Mouse (Mus musculus): ENCODE results near the gene Fryl. TPM values are rescaled to one million over a fixed set of nuclear protein-coding genes. Genes with fewer than 3 reads are reported as not detected.

Fryl gene
- polyA plus RNA-seq, 1 experiment from 2014 or later, result 30.8 TPM

GRCm38 (mm10) chr5:73156226-73156926 is 100.0 kb downstream of the Fryl start:
- ATAC-seq (ENCODE audit: insufficient number of reproducible peaks, low FRiP score, low TSS enrichment, low read depth), result 0 out of 2 replicates have a peak, but pooled peaks have one; percentile 5
- no peak overlapping the region; the same call in 1 of the 2 replicates for H3K4me3 ChIP-seq (replicated peaks)
- peak overlapping the region; percentile 61 for H3K27ac ChIP-seq (replicated peaks)
- H3K27me3 ChIP-seq, result no peaks in the 10 kb centered on the region
- H3K9me3 ChIP-seq (replicated peaks), result no peaks in the 10 kb centered on the region
- no peak overlapping the region for H3K9ac ChIP-seq
- H3K4me2 ChIP-seq (replicated peaks), result 0 out of 2 replicates have a peak overlapping the region, but pooled peaks have one; percentile 4
- H3K36me3 ChIP-seq, result no peaks in the 10 kb centered on the region
- peaks cover 26% of the 10 kb centered on the region for H3K4me1 ChIP-seq
- 67% methylated on average over 15 of the region's 15 CpGs for WGBS

DNA sequence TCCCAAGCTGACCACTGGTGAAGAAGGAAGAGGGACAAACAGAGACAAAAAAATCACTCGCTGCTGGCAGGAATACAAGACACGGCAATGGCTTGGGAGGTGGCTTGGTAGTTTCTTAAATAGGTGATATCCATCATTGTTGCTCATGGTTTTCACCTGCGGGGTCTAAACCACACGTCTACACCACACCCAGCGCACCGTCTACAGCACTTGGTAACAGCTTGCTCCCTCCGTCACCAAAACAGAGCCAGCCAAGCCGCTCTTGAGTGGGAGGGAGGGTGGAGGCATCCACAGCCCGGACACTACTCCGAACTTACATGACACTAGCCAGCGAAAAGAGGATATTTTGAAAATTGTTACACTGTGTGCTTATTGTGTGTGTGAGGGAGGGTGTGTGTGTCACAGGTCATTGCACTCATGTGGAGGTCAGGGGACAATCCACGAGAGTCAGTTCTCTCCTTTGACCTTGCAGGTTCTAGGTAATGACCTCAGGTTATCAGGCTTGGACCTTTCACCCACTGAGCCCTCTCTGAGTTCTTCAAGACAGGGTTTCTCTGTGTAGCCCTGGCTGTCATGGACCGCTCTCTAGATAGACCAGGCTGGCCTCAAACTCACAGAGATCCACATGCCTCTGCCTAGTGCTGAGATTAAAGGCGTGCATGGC is 102.5 kb downstream of the Fryl start:
- 88% methylated on average over 14 of the region's 14 CpGs for WGBS
- no peak overlapping the region for H3K4me2 ChIP-seq (replicated peaks)

DNA sequence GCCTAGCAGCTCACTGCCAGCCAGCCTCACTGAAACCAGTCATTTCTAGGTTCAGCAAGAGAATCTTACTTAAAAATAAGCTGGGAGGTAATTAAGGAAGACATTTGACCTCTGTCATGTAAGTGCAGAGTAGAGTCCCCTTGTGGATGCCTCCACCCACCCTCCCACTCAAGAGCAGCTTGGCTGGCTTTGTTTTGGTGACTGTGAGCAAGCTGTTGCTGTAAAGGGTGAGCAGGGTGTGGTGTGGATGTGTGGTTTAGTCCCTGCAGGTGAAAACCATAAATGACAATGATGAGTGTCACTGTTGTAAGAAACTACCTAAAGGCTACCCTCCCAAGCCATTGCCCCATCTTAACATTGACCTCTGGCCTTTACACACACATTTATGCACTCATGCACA is 104.2 kb downstream of the Fryl start:
- ATAC-seq (ENCODE audit: insufficient number of reproducible peaks, low FRiP score, low TSS enrichment, low read depth), result no peak
- Histone ChIP-seq H3K9ac (no peak overlapping the region), H3K4me1 (peaks cover 20% of the 10 kb centered on the region), H3K9me3 (replicated peaks) (no peaks in the 10 kb centered on the region), H3K36me3 (peaks cover 2% of the 10 kb centered on the region; the same call in 1 of the 2 replicates), H3K4me3 (replicated peaks) (no peak overlapping the region), H3K4me2 (replicated peaks) (no peak overlapping the region), H3K27me3 (no peaks in the 10 kb centered on the region), H3K27ac (replicated peaks) (no peak overlapping the region)

More for the DNA sequence above, 102.5 kb downstream of the Fryl start:
- Histone ChIP-seq H3K9ac (no peak overlapping the region), H3K4me3 (replicated peaks) (no peak overlapping the region), H3K27me3 (no peaks in the 10 kb centered on the region), H3K9me3 (replicated peaks) (no peaks in the 10 kb centered on the region), H3K4me1 (peaks cover 26% of the 10 kb centered on the region), H3K36me3 (no peaks in the 10 kb centered on the region), H3K27ac (replicated peaks) (no peak overlapping the region)
- no peak for ATAC-seq (ENCODE audit: insufficient number of reproducible peaks, low FRiP score, low TSS enrichment, low read depth)

GRCm38 (mm10) chr5:73150877-73151445 is 105.5 kb downstream of the Fryl start:
- no peak for ATAC-seq (ENCODE audit: insufficient number of reproducible peaks, low FRiP score, low TSS enrichment, low read depth)
- H3K9ac ChIP-seq, result no peak overlapping the region
- 84% methylated on average over 6 of the region's 6 CpGs for WGBS
- H3K4me3 ChIP-seq (replicated peaks), result no peak overlapping the region
- no peaks in the 10 kb centered on the region for H3K27me3 ChIP-seq
- no peak overlapping the region for H3K4me2 ChIP-seq (replicated peaks)
- H3K36me3 ChIP-seq, result peaks cover 4% of the 10 kb centered on the region; the same call in 1 of the 2 replicates
- peaks cover 8% of the 10 kb centered on the region for H3K4me1 ChIP-seq
- no peaks in the 10 kb centered on the region for H3K9me3 ChIP-seq (replicated peaks)
- no peak overlapping the region for H3K27ac ChIP-seq (replicated peaks)

DNA sequence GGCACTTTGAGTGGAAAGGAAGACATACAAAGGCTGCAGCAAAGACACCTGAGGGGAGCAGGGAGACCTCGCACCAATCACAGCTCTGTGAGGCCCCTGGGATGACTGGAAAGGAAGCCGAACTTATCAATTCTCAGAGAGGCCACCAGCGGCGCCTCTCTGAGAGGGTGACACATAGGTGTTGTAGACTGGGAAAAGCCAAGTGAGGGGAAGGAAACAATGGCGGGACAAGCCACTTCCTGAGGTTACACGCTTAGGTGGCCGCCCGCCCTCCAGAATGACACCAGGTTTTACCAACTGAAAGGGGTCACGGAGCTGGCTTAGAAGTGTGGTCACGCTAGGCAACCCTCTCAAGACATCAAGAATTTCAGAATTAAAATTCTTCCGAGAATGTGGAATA is 111.4 kb downstream of the Fryl start:
- no peaks in the 10 kb centered on the region for H3K4me1 ChIP-seq
- no peak for ATAC-seq (ENCODE audit: insufficient number of reproducible peaks, low FRiP score, low TSS enrichment, low read depth)

DNA sequence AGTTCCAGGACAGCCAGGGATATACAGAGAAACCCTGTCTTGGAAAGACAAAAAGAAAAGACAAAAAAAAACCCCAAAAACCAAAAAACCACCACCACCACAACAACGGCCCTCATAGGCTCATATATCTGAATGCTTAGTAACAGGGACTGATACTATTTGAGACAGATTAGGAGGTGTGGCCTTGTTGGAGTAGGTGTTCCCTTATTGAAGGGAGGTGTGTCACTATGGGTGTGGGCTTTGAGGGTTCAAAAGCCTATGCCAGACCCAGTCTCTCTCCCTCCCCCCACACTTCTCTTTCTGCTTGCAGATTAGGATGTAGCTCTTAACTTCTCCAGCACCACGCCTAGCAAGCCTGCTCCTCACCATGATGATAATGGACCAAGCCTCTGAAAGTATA is 114.7 kb downstream of the Fryl start:
- H3K4me2 ChIP-seq (replicated peaks), result no peak overlapping the region
- H3K4me3 ChIP-seq (replicated peaks), result no peak overlapping the region
- no peaks in the 10 kb centered on the region for H3K27me3 ChIP-seq
- H3K9ac ChIP-seq, result no peak overlapping the region
- H3K9me3 ChIP-seq (replicated peaks), result no peaks in the 10 kb centered on the region
- WGBS, result 85% methylated on average over 2 of the region's 2 CpGs
- H3K36me3 ChIP-seq, result peaks cover 10% of the 10 kb centered on the region; the same call in 1 of the 2 replicates
- no peak overlapping the region for H3K27ac ChIP-seq (replicated peaks)
- no peaks in the 10 kb centered on the region for H3K4me1 ChIP-seq
- ATAC-seq (ENCODE audit: insufficient number of reproducible peaks, low FRiP score, low TSS enrichment, low read depth), result no peak

More for the DNA sequence above, 111.4 kb downstream of the Fryl start:
- H3K4me2 ChIP-seq (replicated peaks), result no peak overlapping the region
- H3K27me3 ChIP-seq, result no peaks in the 10 kb centered on the region
- H3K4me3 ChIP-seq (replicated peaks), result no peak overlapping the region
- no peak overlapping the region for H3K9ac ChIP-seq
- no peak overlapping the region for H3K27ac ChIP-seq (replicated peaks)
- H3K9me3 ChIP-seq (replicated peaks), result no peaks in the 10 kb centered on the region
- peaks cover 14% of the 10 kb centered on the region; the same call in 1 of the 2 replicates for H3K36me3 ChIP-seq
- 92% methylated on average over 11 of the region's 11 CpGs for WGBS

DNA sequence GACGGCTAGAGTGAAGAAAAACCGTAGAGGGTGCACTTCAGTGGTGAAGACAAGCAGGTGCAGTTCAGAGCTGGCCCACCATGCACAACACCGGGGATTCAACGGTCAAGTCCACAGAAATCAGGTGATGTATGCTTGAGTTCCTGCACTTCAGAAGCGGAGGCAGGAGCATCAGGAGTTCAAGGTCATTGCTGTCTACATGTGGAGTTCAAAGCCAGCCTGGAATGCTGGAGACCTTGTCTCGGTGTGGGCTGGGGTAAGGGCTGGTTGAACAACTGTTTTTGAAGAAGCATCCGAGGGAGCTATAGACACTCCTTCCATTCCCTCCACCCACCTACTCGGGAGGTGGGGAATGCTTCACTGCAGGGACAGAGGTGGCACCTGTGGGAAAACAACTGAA is 115.3 kb downstream of the Fryl start:
- no peak overlapping the region for H3K27ac ChIP-seq (replicated peaks)
- ATAC-seq (ENCODE audit: insufficient number of reproducible peaks, low FRiP score, low TSS enrichment, low read depth), result no peak
- no peaks in the 10 kb centered on the region for H3K9me3 ChIP-seq (replicated peaks)
- no peaks in the 10 kb centered on the region for H3K4me1 ChIP-seq
- H3K4me3 ChIP-seq (replicated peaks), result no peak overlapping the region
- no peaks in the 10 kb centered on the region for H3K27me3 ChIP-seq
- no peak overlapping the region for H3K4me2 ChIP-seq (replicated peaks)
- H3K9ac ChIP-seq, result no peak overlapping the region
- H3K36me3 ChIP-seq, result 0 out of 2 replicates have a peak, but pooled peaks cover 10% of the 10 kb centered on the region
- WGBS, result 91% methylated on average over 8 of the region's 8 CpGs

GRCm38 (mm10) chr5:73137561-73137960 is 118.9 kb downstream of the Fryl start:
- WGBS, result 68% methylated on average over 9 of the region's 9 CpGs
- H3K4me3 ChIP-seq (replicated peaks), result no peak overlapping the region
- 0 out of 2 replicates have a peak, but pooled peaks cover 10% of the 10 kb centered on the region for H3K36me3 ChIP-seq
- no peaks in the 10 kb centered on the region for H3K9me3 ChIP-seq (replicated peaks)
- H3K9ac ChIP-seq, result no peak overlapping the region
- H3K4me1 ChIP-seq, result no peaks in the 10 kb centered on the region
- ATAC-seq (ENCODE audit: insufficient number of reproducible peaks, low FRiP score, low TSS enrichment, low read depth), result no peak
- H3K27ac ChIP-seq (replicated peaks), result no peak overlapping the region
- no peak overlapping the region for H3K4me2 ChIP-seq (replicated peaks)
- H3K27me3 ChIP-seq, result no peaks in the 10 kb centered on the region

DNA sequence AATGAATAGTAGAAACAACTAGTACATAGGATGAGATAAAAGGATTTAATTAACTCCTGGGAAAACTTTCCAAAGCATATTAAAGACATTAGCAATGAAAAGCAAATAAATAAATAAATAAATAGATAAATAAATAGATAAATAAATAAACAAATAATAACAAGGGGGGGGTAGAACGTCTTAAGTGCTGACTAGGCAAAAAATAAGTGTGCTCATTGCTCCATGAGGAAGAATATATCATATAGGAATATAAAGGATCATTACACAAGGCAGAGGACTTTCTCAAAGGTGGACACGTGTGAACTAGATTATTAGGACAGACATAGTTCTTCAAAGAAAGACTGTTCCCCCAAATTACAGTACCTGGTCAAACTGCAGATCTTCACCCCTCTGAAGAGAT is 120.5 kb downstream of the Fryl start:
- no peak for ATAC-seq (ENCODE audit: insufficient number of reproducible peaks, low FRiP score, low TSS enrichment, low read depth)
- no peaks in the 10 kb centered on the region for H3K27me3 ChIP-seq
- no peaks in the 10 kb centered on the region for H3K4me1 ChIP-seq
- no peak overlapping the region for H3K4me2 ChIP-seq (replicated peaks)
- H3K9ac ChIP-seq, result no peak overlapping the region
- WGBS, result 85% methylated on average over 2 of the region's 2 CpGs
- H3K4me3 ChIP-seq (replicated peaks), result no peak overlapping the region
- no peak overlapping the region for H3K27ac ChIP-seq (replicated peaks)
- H3K36me3 ChIP-seq, result 0 out of 2 replicates have a peak, but pooled peaks cover 7% of the 10 kb centered on the region
- H3K9me3 ChIP-seq (replicated peaks), result no peaks in the 10 kb centered on the region

DNA sequence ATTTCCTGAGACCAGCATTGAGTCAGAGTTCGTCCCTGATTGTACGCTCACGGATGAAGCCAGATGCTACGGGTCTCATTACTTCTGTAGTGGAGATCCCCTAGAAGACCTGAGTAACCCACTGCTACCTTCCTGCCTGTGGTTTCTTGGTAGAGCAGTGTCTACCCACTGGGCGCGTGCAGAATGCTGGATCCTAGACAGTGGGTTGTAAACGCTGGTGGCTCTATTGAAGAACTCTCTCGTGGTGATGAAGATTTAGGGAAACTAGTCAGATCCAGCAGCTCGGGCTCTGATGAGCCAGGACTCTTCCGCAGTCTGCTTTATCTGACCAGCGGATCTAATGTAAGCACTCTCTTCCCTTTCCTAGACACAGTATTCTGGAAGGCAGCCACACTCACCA is 121.3 kb downstream of the Fryl start:
- 90% methylated on average over 11 of the region's 11 CpGs for WGBS
- Histone ChIP-seq H3K9me3 (replicated peaks) (no peaks in the 10 kb centered on the region), H3K27ac (replicated peaks) (no peak overlapping the region), H3K4me2 (replicated peaks) (no peak overlapping the region), H3K9ac (no peak overlapping the region), H3K4me3 (replicated peaks) (no peak overlapping the region), H3K27me3 (no peaks in the 10 kb centered on the region), H3K36me3 (no peaks in the 10 kb centered on the region), H3K4me1 (no peaks in the 10 kb centered on the region)
- ATAC-seq (ENCODE audit: insufficient number of reproducible peaks, low FRiP score, low TSS enrichment, low read depth), result no peak

DNA sequence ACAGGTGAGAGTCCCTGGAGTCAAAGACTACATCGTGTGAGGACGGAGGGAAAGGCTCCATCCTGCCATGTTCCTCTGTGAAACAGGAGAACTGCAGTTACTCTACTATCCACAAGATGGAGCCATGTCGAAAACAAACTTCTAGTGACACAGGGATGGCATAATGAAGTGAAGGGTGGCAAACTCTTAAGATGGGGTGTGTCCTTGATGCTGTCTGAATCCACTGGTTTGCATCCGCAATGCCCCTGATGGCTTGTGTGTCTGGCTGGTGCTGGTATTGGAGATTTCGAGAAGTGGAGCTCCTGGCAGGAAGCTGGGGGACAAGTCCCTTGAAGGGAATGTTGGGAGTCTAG is 122.6 kb downstream of the Fryl start:
- Histone ChIP-seq H3K27me3 (no peaks in the 10 kb centered on the region), H3K4me2 (replicated peaks) (no peak overlapping the region), H3K4me3 (replicated peaks) (no peak overlapping the region), H3K9me3 (replicated peaks) (no peaks in the 10 kb centered on the region), H3K36me3 (0 out of 2 replicates have a peak, but pooled peaks cover 4% of the 10 kb centered on the region), H3K4me1 (no peaks in the 10 kb centered on the region), H3K27ac (replicated peaks) (no peak overlapping the region), H3K9ac (no peak overlapping the region)
- WGBS, result 34% methylated on average over 5 of the region's 5 CpGs
- no peak for ATAC-seq (ENCODE audit: insufficient number of reproducible peaks, low FRiP score, low TSS enrichment, low read depth)

Measured in embryonic facial prominence, embryonic 15.5 days (tissue).